Mouse (Mus musculus): ENCODE results near the gene Ptov1. TPM values are rescaled to one million over a fixed set of nuclear protein-coding genes. Genes with fewer than 3 reads are reported as not detected.
A peak's percentile ranks its signal among the peaks of the same experiment; 100 is the strongest.

The Ptov1 gene
- polyA plus RNA-seq, 1 experiment, result 66.2 TPM

DNA sequence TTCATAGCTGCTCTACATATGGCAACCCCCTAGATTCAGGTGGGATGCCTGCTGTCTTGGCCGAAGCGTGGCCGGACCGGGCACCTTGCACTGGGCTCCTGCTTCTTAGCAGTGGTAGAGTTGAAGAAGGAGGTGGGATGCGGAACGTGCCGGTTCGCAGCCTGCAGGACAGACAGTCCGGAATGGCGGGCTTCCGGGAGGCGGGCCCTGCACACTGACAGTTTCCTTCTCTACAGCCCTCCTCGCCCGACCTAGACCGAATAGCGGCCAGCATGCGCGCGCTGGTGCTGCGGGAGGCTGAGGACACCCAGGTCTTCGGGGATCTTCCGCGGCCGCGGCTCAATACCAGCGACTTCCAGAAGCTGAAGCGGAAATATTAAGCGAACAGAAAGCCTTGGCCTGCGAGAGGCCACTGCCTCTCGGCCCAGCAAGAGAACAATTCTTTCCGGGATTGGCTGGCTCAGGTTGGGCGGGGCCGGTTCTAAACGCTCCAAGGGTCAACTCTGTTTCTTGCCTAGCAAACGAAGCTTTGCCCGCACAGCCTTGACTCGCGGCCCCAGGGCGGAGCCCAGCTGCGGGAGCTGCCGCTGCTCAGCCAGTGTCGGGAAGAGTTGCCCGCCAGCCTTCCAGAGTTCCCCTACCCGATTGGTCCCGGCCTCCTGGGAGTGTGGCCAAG, 15.1 kb downstream of the Ptov1 start:
- peak in 1 of 2 experiments; percentile 81 for DNase-seq (ENCODE audit: low read depth in 1 of 2, low spot score in 2 of 2)
- WGBS, result under 1% methylated on average over 45 of the region's 45 CpGs
- TF ChIP-seq POLR2A (IDR thresholded peaks at IDR 0.05; ENCODE audit: low read depth, low read length) (peak; percentile 38), CTCF (IDR thresholded peaks at IDR 0.05; ENCODE audit: extremely low read depth, insufficient read depth, insufficient read length, insufficient replicate concordance) (no peak)
- H3K36me3 ChIP-seq (ENCODE audit: control insufficient read depth, insufficient read depth, low read length), result no peaks in the 10 kb centered on the region
- H3K4me1 ChIP-seq (ENCODE audit: control insufficient read depth, insufficient read depth, insufficient read length), result peaks cover 23% of the 10 kb centered on the region; the same call in 1 of the 2 replicates
- H3K4me3 ChIP-seq (ENCODE audit: extremely low read depth, insufficient read depth, insufficient read length), result peak overlapping the region; percentile 92
- H3K27me3 ChIP-seq (ENCODE audit: control insufficient read depth, insufficient read depth, low read length), result no peaks in the 10 kb centered on the region
- peak overlapping the region; percentile 96 for H3K27ac ChIP-seq (ENCODE audit: insufficient read depth, low read length)

- no peak for DNase-seq (ENCODE audit: low read depth in 1 of 2, low spot score in 2 of 2)
- TF ChIP-seq POLR2A (IDR thresholded peaks at IDR 0.05; ENCODE audit: low read depth, low read length), result no peak
- TF ChIP-seq CTCF (IDR thresholded peaks at IDR 0.05; ENCODE audit: extremely low read depth, insufficient read depth, insufficient read length, insufficient replicate concordance), result no peak
- WGBS, result 37% methylated on average over 26 of the region's 26 CpGs
- peak overlapping the region; percentile 96 for H3K27ac ChIP-seq (ENCODE audit: insufficient read depth, low read length)
- no peaks in the 10 kb centered on the region for H3K27me3 ChIP-seq (ENCODE audit: control insufficient read depth, insufficient read depth, low read length)
- H3K4me1 ChIP-seq (ENCODE audit: control insufficient read depth, insufficient read depth, insufficient read length), result peaks cover 23% of the 10 kb centered on the region; the same call in 1 of the 2 replicates
- H3K36me3 ChIP-seq (ENCODE audit: control insufficient read depth, insufficient read depth, low read length), result no peaks in the 10 kb centered on the region
- peak overlapping the region; percentile 92 for H3K4me3 ChIP-seq (ENCODE audit: extremely low read depth, insufficient read depth, insufficient read length)
These were observed 15.8 kb downstream of the Ptov1 start for GRCm38 (mm10) chr7:44853596-44854355.

- DNase-seq (ENCODE audit: low read depth in 1 of 2, low spot score in 2 of 2), result no peak
- no peak for TF ChIP-seq CTCF (IDR thresholded peaks at IDR 0.05; ENCODE audit: extremely low read depth, insufficient read depth, insufficient read length, insufficient replicate concordance)
- no peak for TF ChIP-seq POLR2A (IDR thresholded peaks at IDR 0.05; ENCODE audit: low read depth, low read length)
- no peak overlapping the region for H3K27ac ChIP-seq (ENCODE audit: insufficient read depth, low read length)
- H3K4me3 ChIP-seq (ENCODE audit: extremely low read depth, insufficient read depth, insufficient read length), result no peak overlapping the region
- H3K36me3 ChIP-seq (ENCODE audit: control insufficient read depth, insufficient read depth, low read length), result no peaks in the 10 kb centered on the region
- peaks cover 23% of the 10 kb centered on the region; the same call in 1 of the 2 replicates for H3K4me1 ChIP-seq (ENCODE audit: control insufficient read depth, insufficient read depth, insufficient read length)
- H3K27me3 ChIP-seq (ENCODE audit: control insufficient read depth, insufficient read depth, low read length), result no peaks in the 10 kb centered on the region
- WGBS, result 97% methylated on average over 2 of the region's 2 CpGs
These were observed 16.5 kb downstream of the Ptov1 start for GRCm38 (mm10) chr7:44853065-44853464.

DNA sequence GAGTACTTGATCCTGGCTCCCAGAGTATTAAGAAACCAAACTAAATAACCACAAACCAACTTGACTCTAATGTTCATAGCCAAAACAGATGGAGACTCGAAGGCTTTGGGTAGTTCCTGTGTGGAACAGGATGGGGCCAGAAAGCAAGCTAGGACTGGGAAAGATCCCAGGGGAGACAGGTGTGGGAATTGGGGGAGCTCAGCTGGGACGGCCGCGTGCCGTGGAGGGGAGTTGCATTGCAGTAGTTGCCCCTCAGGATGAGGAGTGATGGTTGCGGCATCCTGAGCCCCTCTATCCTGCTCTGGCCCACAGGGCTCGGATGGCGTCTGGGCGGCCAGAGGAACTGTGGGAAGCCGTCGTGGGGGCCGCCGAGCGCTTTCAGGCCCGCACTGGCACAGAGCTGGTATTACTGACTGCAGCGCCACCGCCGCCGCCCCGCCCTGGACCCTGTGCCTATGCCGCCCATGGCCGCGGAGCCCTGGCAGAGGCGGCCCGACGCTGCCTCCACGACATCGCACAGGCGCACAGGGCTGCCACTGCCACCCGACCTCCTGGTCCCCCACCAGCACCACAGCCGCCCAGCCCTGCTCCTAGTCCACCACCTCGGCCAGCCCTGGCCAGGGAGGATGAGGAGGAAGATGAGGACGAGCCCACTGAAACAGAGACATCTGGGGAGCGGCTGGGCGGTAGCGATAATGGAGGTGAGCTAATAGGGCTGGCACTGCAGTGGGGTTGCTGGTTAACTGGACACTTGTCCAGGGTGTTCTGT, 17.1 kb downstream of the Ptov1 start:
- TF ChIP-seq POLR2A (IDR thresholded peaks at IDR 0.05; ENCODE audit: low read depth, low read length) (no peak), CTCF (IDR thresholded peaks at IDR 0.05; ENCODE audit: extremely low read depth, insufficient read depth, insufficient read length, insufficient replicate concordance) (no peak)
- Histone ChIP-seq H3K27me3 (ENCODE audit: control insufficient read depth, insufficient read depth, low read length) (no peaks in the 10 kb centered on the region), H3K36me3 (ENCODE audit: control insufficient read depth, insufficient read depth, low read length) (no peaks in the 10 kb centered on the region), H3K4me3 (ENCODE audit: extremely low read depth, insufficient read depth, insufficient read length) (no peak overlapping the region), H3K27ac (ENCODE audit: insufficient read depth, low read length) (no peak overlapping the region), H3K4me1 (ENCODE audit: control insufficient read depth, insufficient read depth, insufficient read length) (peaks cover 23% of the 10 kb centered on the region; the same call in 1 of the 2 replicates)
- WGBS, result 92% methylated on average over 36 of the region's 36 CpGs
- no peak for DNase-seq (ENCODE audit: low read depth in 1 of 2, low spot score in 2 of 2)

DNA sequence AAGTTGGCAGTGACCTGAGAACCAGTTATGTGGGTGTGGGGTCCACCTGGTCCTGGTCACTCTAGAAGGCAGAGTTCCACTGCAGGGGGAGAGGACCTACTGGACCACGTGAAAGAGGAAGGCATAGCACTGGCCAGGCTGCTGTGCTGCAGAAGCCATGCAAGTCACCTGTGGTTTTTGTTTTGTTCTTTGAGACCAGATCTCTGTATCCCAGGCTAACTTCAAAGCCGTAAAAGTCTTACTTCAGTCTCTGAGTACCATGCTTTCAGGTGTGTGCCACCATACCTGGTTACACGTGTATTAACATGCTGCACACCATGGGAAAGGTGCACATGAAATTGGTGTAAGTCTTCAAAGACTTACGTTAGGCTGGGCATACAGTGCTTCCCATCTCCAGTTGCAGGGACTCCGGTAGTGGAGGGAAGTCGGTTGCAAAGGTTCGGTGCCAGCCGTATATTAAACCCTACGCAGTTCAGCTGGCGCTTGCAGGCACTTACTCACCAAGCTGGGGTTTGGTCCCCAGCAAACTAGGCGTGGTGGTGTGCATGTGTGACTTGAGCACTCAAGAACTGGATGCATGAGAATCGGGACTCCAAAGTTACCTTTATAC, 17.9 kb downstream of the Ptov1 start:
- H3K4me3 ChIP-seq (ENCODE audit: extremely low read depth, insufficient read depth, insufficient read length), result no peak overlapping the region
- H3K36me3 ChIP-seq (ENCODE audit: control insufficient read depth, insufficient read depth, low read length), result peaks cover 2% of the 10 kb centered on the region
- H3K27me3 ChIP-seq (ENCODE audit: control insufficient read depth, insufficient read depth, low read length), result no peaks in the 10 kb centered on the region
- peaks cover 23% of the 10 kb centered on the region; the same call in 1 of the 2 replicates for H3K4me1 ChIP-seq (ENCODE audit: control insufficient read depth, insufficient read depth, insufficient read length)
- no peak overlapping the region for H3K27ac ChIP-seq (ENCODE audit: insufficient read depth, low read length)
- DNase-seq (ENCODE audit: low read depth in 1 of 2, low spot score in 2 of 2), result no peak
- TF ChIP-seq CTCF (IDR thresholded peaks at IDR 0.05; ENCODE audit: extremely low read depth, insufficient read depth, insufficient read length, insufficient replicate concordance), result no peak
- TF ChIP-seq POLR2A (IDR thresholded peaks at IDR 0.05; ENCODE audit: low read depth, low read length), result no peak
- WGBS, result 89% methylated on average over 12 of the region's 12 CpGs
